Mouse (Mus musculus) common myeloid progenitor, adult 5-6 weeks (primary cell): ENCODE results near the gene Glis1. TPM values are rescaled to one million over a fixed set of nuclear protein-coding genes. Genes with fewer than 3 reads are reported as not detected.

ENCODE experiments used
- ATAC-seq: replicated peaks from 2 replicates; pipeline ENCODE4 v1.8.0; 2016; ENCODE audit warnings: low read depth, mild to moderate bottlenecking, moderate TSS enrichment, inconsistent platforms; ENCODE audit not compliant: poor library complexity, severe bottlenecking
- total RNA-seq: library from RNA; stranded (forward); fragments of 200-1000, 187-1606 nt; gene quantifications from 2 replicates; pipeline ENCODE4 v1.2.3, GENCODE M21; 2017

Gene Glis1
- total RNA-seq, 1 experiment from 2014 or later = not detected

- ATAC-seq = no peak
Measured at GRCm38 (mm10) chr4:107502601-107503051, 68.2 kb downstream of the Glis1 start.

GRCm38 (mm10) chr4:107514981-107515380 is 80.6 kb downstream of the Glis1 start:
- no peak for ATAC-seq

- no peak for ATAC-seq
Measured at GRCm38 (mm10) chr4:107515626-107516025, 81.2 kb downstream of the Glis1 start.

- no peak for ATAC-seq
Measured at GRCm38 (mm10) chr4:107518766-107519165, 84.4 kb downstream of the Glis1 start.

GRCm38 (mm10) chr4:107520071-107520470 is 85.7 kb downstream of the Glis1 start:
- ATAC-seq = no peak

- no peak for ATAC-seq
Measured at GRCm38 (mm10) chr4:107520816-107521215, 86.4 kb downstream of the Glis1 start.

- ATAC-seq = no peak
Measured at GRCm38 (mm10) chr4:107523607-107524151, 89.3 kb downstream of the Glis1 start.

GRCm38 (mm10) chr4:107535126-107535525 is 100.7 kb downstream of the Glis1 start:
- ATAC-seq = 0 out of 2 replicates have a peak, but pooled peaks have one; percentile 25

- ATAC-seq = no peak
Measured at GRCm38 (mm10) chr4:107538116-107538515, 103.7 kb downstream of the Glis1 start.

- no peak for ATAC-seq
Measured at GRCm38 (mm10) chr4:107538561-107538960, 104.2 kb downstream of the Glis1 start.

- ATAC-seq = no peak
Measured at GRCm38 (mm10) chr4:107539021-107539420, 104.6 kb downstream of the Glis1 start.

- ATAC-seq = no peak
Measured at GRCm38 (mm10) chr4:107541821-107542220, 107.4 kb downstream of the Glis1 start.

GRCm38 (mm10) chr4:107544843-107545242 is 110.5 kb downstream of the Glis1 start:
- no peak for ATAC-seq

- no peak for ATAC-seq
Measured at GRCm38 (mm10) chr4:107545726-107546125, 111.3 kb downstream of the Glis1 start.

GRCm38 (mm10) chr4:107546525-107546924 is 112.1 kb downstream of the Glis1 start:
- ATAC-seq = no peak

- no peak for ATAC-seq
Measured at GRCm38 (mm10) chr4:107550096-107550495, 115.7 kb downstream of the Glis1 start.

GRCm38 (mm10) chr4:107550546-107550945 is 116.2 kb downstream of the Glis1 start:
- no peak for ATAC-seq

- 0 out of 2 replicates have a peak, but pooled peaks have one; percentile 25 for ATAC-seq
Measured at GRCm38 (mm10) chr4:107552696-107553095, 118.3 kb downstream of the Glis1 start.

- peak; percentile 47 for ATAC-seq
Measured at GRCm38 (mm10) chr4:107553774-107554173, 119.4 kb downstream of the Glis1 start.

GRCm38 (mm10) chr4:107558801-107559200 is 124.4 kb downstream of the Glis1 start:
- no peak for ATAC-seq

- no peak for ATAC-seq
Measured at GRCm38 (mm10) chr4:107561056-107561455, 126.7 kb downstream of the Glis1 start.

GRCm38 (mm10) chr4:107568159-107568558 is 133.8 kb downstream of the Glis1 start:
- no peak for ATAC-seq
